Mouse (Mus musculus): ENCODE measurements around the gene Hcn1.

Gene Hcn1

GRCm38 (mm10) chr13:117898052-117898451 is 295.9 kb downstream of the Hcn1 start:
- whole genome bisulfite sequencing, result 30% methylated on average over 2 of the region's 2 CpGs

- 80% methylated on average over 3 of the region's 3 CpGs for WGBS
Observed at GRCm38 (mm10) chr13:117907801-117908200, 305.7 kb downstream of the Hcn1 start.

DNA sequence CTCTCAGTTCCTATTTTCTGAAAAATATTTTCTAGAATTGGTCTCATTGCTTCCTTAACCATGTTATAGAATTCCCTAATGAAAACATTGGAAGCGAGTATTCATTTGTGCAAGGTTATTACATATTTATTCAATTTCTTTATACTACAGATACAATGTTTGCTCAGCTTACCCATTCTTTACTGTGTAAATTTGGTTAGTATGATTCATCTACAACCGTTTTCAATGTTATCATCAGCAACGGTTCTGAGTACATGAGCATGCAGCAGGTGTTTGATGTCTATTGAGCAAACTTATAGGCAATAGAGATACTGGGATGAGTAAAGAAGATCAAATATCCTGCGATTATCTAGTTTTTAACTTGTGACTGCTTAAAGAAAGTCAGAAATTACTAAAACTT is 327.6 kb downstream of the Hcn1 start:
- 84% methylated on average over 4 of the region's 4 CpGs for WGBS

- 52% methylated on average over 2 of the region's 2 CpGs for WGBS
Observed at GRCm38 (mm10) chr13:117931746-117932145, 329.6 kb downstream of the Hcn1 start.

GRCm38 (mm10) chr13:117938761-117939160 is 336.6 kb downstream of the Hcn1 start:
- 72% methylated on average over 1 of the region's 1 CpGs for WGBS

- WGBS, result 75% methylated on average over 8 of the region's 8 CpGs
Observed at GRCm38 (mm10) chr13:117940536-117941280, 338.6 kb downstream of the Hcn1 start.

GRCm38 (mm10) chr13:117946843-117947242 is 344.7 kb downstream of the Hcn1 start:
- 62% methylated on average over 3 of the region's 3 CpGs for WGBS

- WGBS, result 33% methylated on average over 1 of the region's 1 CpGs
Observed at GRCm38 (mm10) chr13:117947704-117948376, 345.7 kb downstream of the Hcn1 start.

GRCm38 (mm10) chr13:117958496-117959421 is 356.6 kb downstream of the Hcn1 start:
- 25% methylated on average over 18 of the region's 18 CpGs for WGBS

- WGBS, result 79% methylated on average over 7 of the region's 7 CpGs
Observed at GRCm38 (mm10) chr13:117975382-117975781, 373.3 kb downstream of the Hcn1 start.

- 63% methylated on average over 10 of the region's 10 CpGs for WGBS
Observed at GRCm38 (mm10) chr13:117975823-117976222, 373.7 kb downstream of the Hcn1 start.

DNA sequence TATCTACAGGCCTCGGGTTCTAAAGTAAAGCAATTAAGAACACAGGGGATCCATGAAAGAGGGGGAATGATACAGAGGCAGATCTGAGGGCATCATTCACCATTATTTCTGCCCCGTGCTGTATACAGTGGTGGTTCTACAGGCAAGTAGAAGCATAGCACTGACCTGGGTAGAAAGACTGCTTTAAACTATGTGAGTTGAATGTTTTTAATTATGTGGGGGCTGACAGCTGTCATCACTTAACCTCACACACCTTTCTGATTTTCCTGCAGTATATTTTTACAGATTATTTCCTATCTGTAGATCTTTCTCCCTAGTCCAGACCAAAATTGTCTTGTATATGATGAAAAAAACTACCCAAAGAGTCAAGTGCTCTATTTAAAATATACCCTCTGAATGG is 382.2 kb downstream of the Hcn1 start:
- 72% methylated on average over 2 of the region's 2 CpGs for WGBS

DNA sequence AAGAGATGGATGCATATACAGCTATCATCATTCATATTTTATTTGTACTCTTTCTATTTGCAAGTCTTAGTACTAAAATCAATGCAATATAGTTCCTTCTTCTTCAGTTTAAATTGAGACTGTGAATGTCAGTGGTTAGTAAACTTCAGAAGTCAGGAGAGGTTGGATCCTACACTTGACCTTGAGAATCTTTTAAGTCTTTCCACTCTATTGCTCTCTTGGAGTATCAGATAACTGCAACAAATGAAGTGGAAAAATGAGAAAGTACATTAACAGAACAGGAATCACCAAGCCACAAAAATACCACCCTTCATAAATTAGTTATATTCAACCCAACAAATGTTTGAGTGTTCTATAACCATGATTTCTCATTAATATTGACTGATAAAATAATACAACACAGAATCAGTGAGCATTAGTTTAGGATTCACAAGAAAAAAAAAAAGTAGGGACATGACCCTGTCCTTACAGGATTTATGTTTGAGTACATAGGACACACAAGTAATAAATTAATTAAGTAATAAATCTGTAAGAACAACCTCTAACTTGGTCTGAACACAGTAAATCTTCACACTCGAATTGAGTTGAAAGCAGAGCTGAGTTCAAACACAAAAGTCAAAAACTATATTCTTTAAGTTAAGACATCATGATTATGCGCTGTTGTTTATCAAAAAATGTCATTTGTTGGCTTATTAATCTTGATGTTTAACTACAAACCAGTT is 397.8 kb downstream of the Hcn1 start:
- WGBS, result 88% methylated on average over 2 of the region's 2 CpGs

DNA sequence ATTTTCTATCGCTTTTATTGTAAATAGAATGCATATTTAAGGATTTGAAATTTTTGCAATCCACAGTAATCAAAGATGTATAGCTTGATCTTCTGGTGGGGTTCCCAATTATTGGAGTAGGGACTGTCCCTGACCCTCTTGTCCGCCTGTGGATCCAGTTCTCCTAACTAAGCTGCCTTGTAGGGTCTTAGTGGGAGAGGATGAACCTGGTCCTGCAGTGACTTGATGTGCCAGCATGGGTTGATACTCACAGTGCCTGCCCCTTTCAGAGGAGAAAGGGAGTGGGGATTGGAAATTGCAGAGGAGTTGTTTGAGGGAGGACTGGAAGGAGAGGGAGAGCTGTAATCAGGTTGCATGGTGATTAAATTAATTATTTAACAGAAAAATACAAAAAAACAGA is 398.4 kb downstream of the Hcn1 start:
- 83% methylated on average over 2 of the region's 2 CpGs for WGBS

DNA sequence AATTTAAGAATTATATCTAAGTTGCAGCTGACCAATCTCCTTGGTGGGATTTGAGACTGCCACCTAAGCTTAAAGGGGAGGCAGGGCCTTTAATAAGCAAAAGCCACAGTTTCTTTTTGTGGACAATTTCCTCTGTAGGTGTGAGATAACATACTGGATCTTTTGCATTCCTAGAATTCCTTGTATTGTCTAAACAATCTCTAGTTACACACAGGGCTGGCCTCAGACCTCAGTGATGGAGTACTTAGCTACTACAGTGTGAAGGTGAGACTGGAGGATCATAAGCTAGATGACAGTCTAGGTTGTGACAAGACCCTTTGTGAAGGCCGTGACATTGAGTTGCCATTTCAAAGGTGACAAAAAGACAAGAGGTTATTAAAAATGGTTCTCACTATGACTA is 419.1 kb downstream of the Hcn1 start:
- 93% methylated on average over 1 of the region's 1 CpGs for WGBS

DNA sequence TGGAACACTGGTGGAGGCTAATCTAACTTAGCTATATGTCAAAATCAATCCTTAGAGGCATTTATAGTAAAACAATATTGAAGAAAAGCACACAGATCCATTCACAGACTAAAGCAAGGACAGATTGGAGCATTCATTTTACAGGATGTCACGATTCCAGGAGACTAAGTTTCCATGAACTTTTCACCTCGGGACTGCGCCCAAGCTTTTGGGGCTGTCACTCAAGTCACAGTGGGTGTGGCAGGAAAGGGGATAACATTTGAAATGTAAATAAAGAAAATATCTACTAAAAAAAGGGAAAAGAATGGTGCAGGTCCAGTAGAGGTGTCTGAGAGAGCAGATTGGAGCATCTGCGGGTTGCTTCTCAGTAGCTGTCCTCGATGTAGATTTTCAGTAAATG is 421.3 kb downstream of the Hcn1 start:
- 86% methylated on average over 5 of the region's 5 CpGs for WGBS

- 91% methylated on average over 2 of the region's 2 CpGs for WGBS
Observed at GRCm38 (mm10) chr13:118026510-118026909, 424.4 kb downstream of the Hcn1 start.

DNA sequence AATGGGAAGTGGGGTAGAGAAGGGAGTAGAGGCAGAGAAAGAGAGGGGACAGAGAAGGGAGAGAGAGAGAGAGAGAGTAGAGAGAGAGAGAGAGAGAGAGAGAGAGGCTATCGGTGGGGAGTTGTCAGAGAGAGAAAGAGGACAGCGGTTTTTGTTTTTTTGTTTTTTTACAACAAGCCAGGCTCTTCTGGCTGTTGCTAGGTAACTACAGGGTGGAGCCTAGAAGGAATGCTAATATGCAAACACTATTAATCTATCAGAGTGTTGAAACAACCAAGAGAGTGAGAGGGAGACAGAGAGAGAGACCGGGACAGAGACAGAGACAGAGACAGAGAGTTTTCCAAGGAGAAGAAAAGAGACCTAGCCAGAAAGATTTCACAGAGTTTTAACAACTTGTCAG is 425.7 kb downstream of the Hcn1 start:
- WGBS, result 61% methylated on average over 3 of the region's 3 CpGs

DNA sequence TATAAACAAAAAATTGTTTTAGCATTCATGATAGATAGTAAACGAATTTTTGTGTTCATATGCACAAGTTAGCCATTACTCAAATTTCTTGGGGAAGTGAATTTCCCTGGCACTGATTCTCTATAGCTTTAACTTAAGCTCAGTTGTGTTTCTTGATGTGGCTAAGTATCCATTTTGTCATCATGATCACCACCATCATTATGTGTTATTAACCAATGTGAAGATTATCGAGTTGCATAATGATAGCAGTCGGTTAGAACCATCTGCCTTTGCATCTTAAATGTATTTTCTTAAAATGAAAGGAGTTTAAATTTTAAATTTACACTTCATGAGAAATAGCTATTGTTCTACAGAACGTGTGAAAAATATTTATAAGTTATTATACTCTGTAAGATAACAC is 426.5 kb downstream of the Hcn1 start:
- WGBS, result 56% methylated on average over 4 of the region's 4 CpGs

- 36% methylated on average over 3 of the region's 3 CpGs for WGBS
Observed at GRCm38 (mm10) chr13:118029579-118029978, 427.5 kb downstream of the Hcn1 start.

GRCm38 (mm10) chr13:118035598-118035997 is 433.5 kb downstream of the Hcn1 start:
- WGBS, result 73% methylated on average over 5 of the region's 5 CpGs
